Mouse (Mus musculus) neural tube, embryonic 15.5 days (tissue): ENCODE results near the gene 2510039O18Rik. TPM values are rescaled to one million over a fixed set of nuclear protein-coding genes. Genes with fewer than 3 reads are reported as not detected.

ENCODE experiments used
- ATAC-seq: fragments of 200-750 bp; cut with Nextera tagmentation; 2 replicates; pipeline ENCODE4 v1.8.0; 2017; ENCODE audit warnings: mild to moderate bottlenecking, moderate TSS enrichment, moderate library complexity; ENCODE audit not compliant: low FRiP score
- H3K27ac ChIP-seq: fragments of 300-500 bp; sonication (generic); replicated peaks from 2 replicates; pipeline ENCODE4 v1.5.1; 2015; ENCODE audit warnings: mild to moderate bottlenecking, inconsistent platforms
- H3K27me3 ChIP-seq: fragments of 300-500 bp; sonication (generic); replicated peaks from 2 replicates; pipeline ENCODE4 v1.6.1; 2015; ENCODE audit warnings: inconsistent platforms
- H3K36me3 ChIP-seq: fragments of 300-500 bp; sonication (generic); 2 replicates; pipeline ENCODE4 v1.6.1; 2015; ENCODE audit warnings: inconsistent platforms
- H3K4me1 ChIP-seq: fragments of 300-500 bp; sonication (generic); 2 replicates; pipeline ENCODE4 v1.6.1; 2015; ENCODE audit warnings: inconsistent platforms
- H3K4me2 ChIP-seq: fragments of 300-500 bp; sonication (generic); 2 replicates; pipeline ENCODE4 v1.6.1; 2015; ENCODE audit warnings: inconsistent platforms, mild to moderate bottlenecking, moderate library complexity
- H3K4me3 ChIP-seq: fragments of 300-500 bp; sonication (generic); replicated peaks from 2 replicates; pipeline ENCODE4 v1.5.1; 2015; ENCODE audit warnings: mild to moderate bottlenecking, inconsistent platforms
- H3K9ac ChIP-seq: fragments of 300-500 bp; sonication (generic); replicated peaks from 2 replicates; pipeline ENCODE4 v1.6.1; 2015; ENCODE audit warnings: mild to moderate bottlenecking, inconsistent platforms
- H3K9me3 ChIP-seq: fragments of 300-500 bp; sonication (generic); replicated peaks from 2 replicates; pipeline ENCODE4 v1.6.1; 2016; ENCODE audit warnings: inconsistent platforms
- WGBS: fragments of 180-500 bp; shearing (Covaris S2); methylation state at CpG from one replicate; pipeline ENCODE4 v1.1.7; 2015; ENCODE audit warnings: mixed read lengths; 5-methylcytosine and 5-hydroxymethylcytosine counted together
- polyA plus RNA-seq: library from polyadenylated mRNA; unstranded; fragments of >200 nt; fragmentation: Nextera tagmentation; extraction: Ambion mirVana; gene quantifications from 2 replicates; pipeline ENCODE4 v1.2.1, GENCODE M21; 2015

The 2510039O18Rik gene
- polyA plus RNA-seq, 1 experiment from 2014 or later, result 11.5 TPM

GRCm38 (mm10) chr4:147918459-147919121 is 22.1 kb upstream of the 2510039O18Rik start:
- Histone ChIP-seq H3K27me3 (no peaks in the 10 kb centered on the region), H3K9me3 (no peaks in the 10 kb centered on the region), H3K4me1 (no peaks in the 10 kb centered on the region), H3K9ac (no peak overlapping the region), H3K36me3 (no peaks in the 10 kb centered on the region), H3K4me2 (no peak overlapping the region), H3K4me3 (no peak overlapping the region), H3K27ac (no peak overlapping the region)
- ATAC-seq, result no peak
- 64% methylated on average over 7 of the region's 7 CpGs for WGBS

- H3K9me3 ChIP-seq, result no peaks in the 10 kb centered on the region
- H3K27ac ChIP-seq, result no peak overlapping the region
- no peak for ATAC-seq
- H3K4me1 ChIP-seq, result no peaks in the 10 kb centered on the region
- 21% methylated on average over 10 of the region's 10 CpGs for WGBS
- H3K36me3 ChIP-seq, result no peaks in the 10 kb centered on the region
- H3K9ac ChIP-seq, result no peak overlapping the region
- H3K4me2 ChIP-seq, result no peak overlapping the region
- H3K4me3 ChIP-seq, result no peak overlapping the region
- no peaks in the 10 kb centered on the region for H3K27me3 ChIP-seq
Measured at GRCm38 (mm10) chr4:147920973-147921372, 19.7 kb upstream of the 2510039O18Rik start.

DNA sequence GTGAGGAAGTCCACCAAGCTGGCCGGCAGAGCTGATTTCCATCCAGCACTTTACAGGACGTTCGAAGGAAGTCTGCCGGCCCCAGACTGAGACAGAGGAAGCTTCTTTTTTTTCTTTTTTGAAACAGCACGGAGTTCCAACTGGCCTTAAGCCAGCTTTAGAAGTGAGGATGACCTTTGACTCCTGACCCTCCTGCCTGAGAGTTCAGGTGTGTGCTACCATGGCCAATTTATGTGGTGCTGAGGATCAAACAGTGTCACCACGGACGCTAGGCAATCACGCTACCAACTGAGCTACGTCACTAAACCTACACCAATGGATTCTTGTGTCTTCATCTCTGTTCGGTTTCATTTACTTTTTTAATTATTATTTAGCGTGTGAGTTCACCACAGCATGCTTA is 18.4 kb upstream of the 2510039O18Rik start:
- Histone ChIP-seq H3K4me3 (no peak overlapping the region), H3K27me3 (no peaks in the 10 kb centered on the region), H3K36me3 (no peaks in the 10 kb centered on the region), H3K4me1 (no peaks in the 10 kb centered on the region), H3K9me3 (no peaks in the 10 kb centered on the region), H3K9ac (no peak overlapping the region), H3K4me2 (no peak overlapping the region), H3K27ac (no peak overlapping the region)
- 88% methylated on average over 11 of the region's 11 CpGs for WGBS
- ATAC-seq, result no peak

- Histone ChIP-seq H3K4me2 (no peak overlapping the region), H3K27me3 (no peaks in the 10 kb centered on the region), H3K9me3 (no peaks in the 10 kb centered on the region), H3K4me1 (0 out of 2 replicates have a peak, but pooled peaks cover 6% of the 10 kb centered on the region), H3K36me3 (no peaks in the 10 kb centered on the region), H3K9ac (no peak overlapping the region), H3K27ac (no peak overlapping the region), H3K4me3 (no peak overlapping the region)
- no peak for ATAC-seq
- WGBS, result 49% methylated on average over 8 of the region's 8 CpGs
Measured at GRCm38 (mm10) chr4:147927705-147928104, 13.0 kb upstream of the 2510039O18Rik start.

DNA sequence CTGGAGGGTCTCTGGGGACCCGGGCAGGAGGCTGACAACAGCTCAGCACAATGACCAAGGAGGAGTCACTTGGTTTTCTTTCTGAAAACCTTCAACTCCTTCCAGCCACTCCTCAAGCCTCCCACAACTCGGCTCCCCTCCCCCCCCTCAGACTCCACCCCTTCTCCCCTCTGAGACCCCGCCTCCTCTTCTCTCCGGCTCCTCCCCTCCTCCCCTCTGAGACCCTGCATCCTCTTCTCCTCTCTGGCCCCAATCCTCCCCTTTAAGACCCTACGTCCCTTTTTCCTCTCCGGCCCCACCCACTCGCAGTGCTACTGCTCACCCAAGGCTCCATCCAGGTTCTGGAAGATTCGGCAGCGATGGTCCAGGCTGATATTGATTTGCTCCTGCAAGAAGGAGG is 12.6 kb upstream of the 2510039O18Rik start:
- no peak overlapping the region for H3K4me2 ChIP-seq

DNA sequence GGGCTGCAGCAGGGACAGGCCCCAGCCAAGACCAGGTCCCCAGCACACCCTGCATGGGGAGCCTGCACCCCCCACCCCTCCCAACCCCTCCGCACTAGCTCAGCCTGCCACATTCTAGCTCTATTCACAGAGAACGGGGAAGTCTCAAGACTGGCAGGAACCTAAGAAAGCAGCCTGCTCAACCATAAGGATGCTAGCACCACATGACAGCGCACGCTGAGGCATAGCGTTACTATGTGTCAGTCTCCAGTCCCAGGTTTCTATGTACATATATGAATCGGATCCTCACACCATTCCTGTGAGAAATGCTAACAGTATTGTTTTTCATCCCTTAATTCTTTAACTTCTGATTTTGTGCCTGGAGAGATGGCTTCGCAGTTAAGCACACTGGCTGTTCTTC is 12.2 kb upstream of the 2510039O18Rik start:
- Histone ChIP-seq H3K27ac (no peak overlapping the region), H3K36me3 (no peaks in the 10 kb centered on the region), H3K4me3 (no peak overlapping the region), H3K9me3 (no peaks in the 10 kb centered on the region), H3K9ac (no peak overlapping the region), H3K4me1 (0 out of 2 replicates have a peak, but pooled peaks cover 6% of the 10 kb centered on the region), H3K27me3 (no peaks in the 10 kb centered on the region), H3K4me2 (no peak overlapping the region)
- WGBS, result 66% methylated on average over 7 of the region's 7 CpGs
- ATAC-seq, result no peak

More for the DNA sequence above, 12.6 kb upstream of the 2510039O18Rik start:
- Histone ChIP-seq H3K4me3 (no peak overlapping the region), H3K4me1 (0 out of 2 replicates have a peak, but pooled peaks cover 6% of the 10 kb centered on the region), H3K9me3 (no peaks in the 10 kb centered on the region), H3K9ac (no peak overlapping the region), H3K27ac (no peak overlapping the region), H3K36me3 (no peaks in the 10 kb centered on the region), H3K27me3 (no peaks in the 10 kb centered on the region)
- 13% methylated on average over 8 of the region's 9 CpGs for WGBS
- ATAC-seq, result no peak

GRCm38 (mm10) chr4:147930946-147931345 is 9.7 kb upstream of the 2510039O18Rik start:
- H3K4me1 ChIP-seq, result peaks cover 8% of the 10 kb centered on the region; the same call in 1 of the 2 replicates
- no peak overlapping the region for H3K4me3 ChIP-seq
- H3K27me3 ChIP-seq, result no peaks in the 10 kb centered on the region
- no peak overlapping the region for H3K4me2 ChIP-seq
- WGBS, result 94% methylated on average over 14 of the region's 14 CpGs
- H3K36me3 ChIP-seq, result no peaks in the 10 kb centered on the region
- H3K9ac ChIP-seq, result no peak overlapping the region
- no peak overlapping the region for H3K27ac ChIP-seq
- no peaks in the 10 kb centered on the region for H3K9me3 ChIP-seq
- no peak for ATAC-seq

- Histone ChIP-seq H3K36me3 (no peaks in the 10 kb centered on the region), H3K4me1 (peaks cover 11% of the 10 kb centered on the region), H3K4me3 (no peak overlapping the region), H3K27me3 (no peaks in the 10 kb centered on the region), H3K9me3 (no peaks in the 10 kb centered on the region), H3K4me2 (no peak overlapping the region), H3K9ac (no peak overlapping the region), H3K27ac (no peak overlapping the region)
- WGBS, result 62% methylated on average over 3 of the region's 3 CpGs
- ATAC-seq, result no peak
Measured at GRCm38 (mm10) chr4:147934134-147934533, 6.6 kb upstream of the 2510039O18Rik start.

DNA sequence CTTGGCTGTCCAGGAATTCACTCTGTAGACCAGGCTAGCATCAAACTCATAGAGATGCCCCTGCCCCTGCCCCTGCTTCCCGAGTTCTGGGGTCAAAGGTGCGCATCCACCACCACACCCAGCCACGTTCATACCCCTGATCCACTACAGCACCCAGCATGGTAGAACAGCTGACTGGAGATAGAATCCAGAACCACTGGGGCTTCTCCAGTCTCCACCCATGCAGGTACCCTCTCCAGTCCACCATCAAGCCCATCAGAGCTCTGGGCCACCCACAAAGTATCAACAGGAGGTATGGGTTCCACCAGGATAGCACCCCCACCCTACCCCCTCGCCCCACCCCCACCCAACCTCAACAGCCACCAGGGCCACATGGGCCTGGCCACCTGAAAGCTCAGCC is 6.1 kb upstream of the 2510039O18Rik start:
- H3K4me3 ChIP-seq, result no peak overlapping the region
- WGBS, result 79% methylated on average over 4 of the region's 4 CpGs
- no peak for ATAC-seq

DNA sequence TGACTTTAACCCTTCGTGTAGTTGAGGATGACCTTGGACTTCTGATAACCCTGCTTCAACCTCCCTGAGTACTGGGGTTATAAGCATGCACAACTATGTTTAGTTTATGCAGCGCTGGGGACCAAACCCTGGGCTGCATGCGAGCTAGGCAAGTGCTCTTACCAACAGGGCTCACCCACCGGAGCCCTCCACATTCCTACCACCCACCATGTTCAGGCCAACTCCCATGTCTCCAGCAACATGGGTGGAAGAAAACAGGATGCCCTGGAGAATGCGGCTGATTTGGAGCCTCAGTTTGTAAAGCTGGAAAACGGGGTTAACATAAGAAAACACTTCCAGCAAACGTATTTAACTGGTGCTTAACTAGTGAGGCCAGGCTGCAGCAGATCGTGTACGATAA is 4.8 kb upstream of the 2510039O18Rik start:
- 26% methylated on average over 9 of the region's 9 CpGs for WGBS
- Histone ChIP-seq H3K27me3 (no peaks in the 10 kb centered on the region), H3K27ac (no peak overlapping the region), H3K36me3 (no peaks in the 10 kb centered on the region), H3K4me2 (peak overlapping the region; percentile 85), H3K4me3 (peak overlapping the region; percentile 53), H3K9ac (peak overlapping the region; percentile 59; the same call in 1 of the 2 replicates), H3K9me3 (no peaks in the 10 kb centered on the region), H3K4me1 (peaks cover 18% of the 10 kb centered on the region)
- no peak for ATAC-seq

More for the DNA sequence above, 6.1 kb upstream of the 2510039O18Rik start:
- no peak overlapping the region for H3K4me2 ChIP-seq
- no peak overlapping the region for H3K9ac ChIP-seq
- no peak overlapping the region for H3K27ac ChIP-seq
- H3K27me3 ChIP-seq, result no peaks in the 10 kb centered on the region
- H3K4me1 ChIP-seq, result peaks cover 11% of the 10 kb centered on the region
- H3K9me3 ChIP-seq, result no peaks in the 10 kb centered on the region
- no peaks in the 10 kb centered on the region for H3K36me3 ChIP-seq

DNA sequence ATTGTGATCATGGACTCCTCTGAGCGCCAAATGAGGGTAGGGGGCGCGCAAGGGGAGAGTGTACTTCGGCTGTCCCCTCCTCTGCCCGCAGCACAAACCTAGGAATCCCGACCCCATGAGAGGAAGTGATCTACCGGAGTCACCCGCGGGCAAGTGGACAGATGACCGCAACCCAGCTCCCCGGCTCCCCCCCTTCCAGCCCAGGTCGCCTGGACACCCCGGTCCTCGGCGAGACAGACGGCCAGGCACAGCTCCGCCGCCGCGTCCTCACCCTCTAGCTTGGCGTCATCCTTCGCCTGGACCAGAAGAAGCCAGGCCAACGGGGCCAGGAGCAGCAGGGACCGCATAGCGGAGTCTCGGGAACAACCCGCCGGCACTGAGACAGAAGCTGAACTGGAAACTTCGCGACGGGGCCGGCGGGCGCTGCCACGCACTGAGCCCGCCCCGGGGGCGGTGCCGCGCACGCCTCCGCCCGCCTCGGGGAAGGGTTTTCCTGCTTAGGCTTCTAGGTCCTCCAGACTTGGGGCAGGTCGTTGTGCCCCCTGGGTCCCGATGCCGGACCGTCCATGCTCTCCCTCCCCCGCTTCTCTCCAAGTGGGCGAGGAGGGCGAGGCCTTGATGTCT is 4.3 kb upstream of the 2510039O18Rik start, which contains the start of gene Plod1:
Gene Plod1, minus strand, starts transcription at position 437 of the 624 bp plus-strand sequence.
- Histone ChIP-seq H3K4me3 (peak within 1 kb of the TSS; percentile 53), H3K27me3 (no peaks in the 10 kb centered on the region), H3K4me2 (peak within 1 kb of the TSS; percentile 85), H3K36me3 (no peaks in the 10 kb centered on the region), H3K9ac (peak within 1 kb of the TSS; percentile 59), H3K4me1 (peaks cover 20% of the 10 kb centered on the region), H3K27ac (peak within 1 kb of the TSS; percentile 69), H3K9me3 (no peaks in the 10 kb centered on the region)
- ATAC-seq, result peak; percentile 29; the same call in 1 of the 2 replicates
- WGBS, result under 1% methylated on average over 51 of the region's 51 CpGs

DNA sequence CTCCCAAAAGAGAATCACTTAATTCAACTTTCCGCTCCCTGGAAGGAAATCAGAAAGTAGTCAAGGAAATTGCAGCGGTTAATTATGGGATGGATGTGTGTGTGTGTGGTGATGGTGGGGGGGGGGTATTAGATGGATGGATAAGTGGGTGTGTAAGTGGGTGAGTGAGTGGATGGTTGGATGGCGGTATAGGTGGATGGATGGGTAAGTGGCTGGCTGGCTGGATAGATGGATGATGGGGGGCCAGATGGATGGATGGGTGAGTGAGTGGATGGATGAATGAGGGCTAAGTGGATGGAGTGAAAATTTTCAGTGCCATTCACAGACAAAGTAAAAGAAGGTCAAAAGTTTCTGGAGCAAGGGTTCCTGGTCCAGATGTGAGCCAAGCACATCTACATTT is 3.7 kb upstream of the 2510039O18Rik start:
- WGBS, result 56% methylated on average over 3 of the region's 3 CpGs
- no peaks in the 10 kb centered on the region for H3K36me3 ChIP-seq
- H3K4me1 ChIP-seq, result peaks cover 26% of the 10 kb centered on the region
- peak overlapping the region; percentile 53 for H3K4me3 ChIP-seq
- no peak overlapping the region for H3K27ac ChIP-seq
- ATAC-seq, result no peak
- peak overlapping the region; percentile 59 for H3K9ac ChIP-seq
- peak overlapping the region; percentile 85 for H3K4me2 ChIP-seq
- H3K9me3 ChIP-seq, result no peaks in the 10 kb centered on the region
- no peaks in the 10 kb centered on the region for H3K27me3 ChIP-seq
